Mouse (Mus musculus) small intestine, adult 2 months (tissue): ENCODE measurements around the gene Lrrc25. TPM values are rescaled to one million over a fixed set of nuclear protein-coding genes. Genes with fewer than 3 reads are reported as not detected.

Experiments
- H3K27ac ChIP-seq: fragments of 200-500 bp; 2 replicates; pipeline ENCODE4 v1.5.1; 2012; ENCODE audit warnings: low read depth, low read length, control low read depth, inconsistent platforms; ENCODE audit not compliant: insufficient read depth
- H3K27me3 ChIP-seq: fragments of 200-500 bp; 2 replicates; pipeline ENCODE4 v1.6.1; 2012; ENCODE audit warnings: mild to moderate bottlenecking, moderate library complexity, low read length, inconsistent platforms; ENCODE audit not compliant: control insufficient read depth, insufficient read depth
- H3K36me3 ChIP-seq: fragments of 200-500 bp; 2 replicates; pipeline ENCODE4 v1.6.1; 2012; ENCODE audit warnings: mild to moderate bottlenecking, low read length, control low read depth, inconsistent platforms; ENCODE audit not compliant: control insufficient read depth, insufficient read depth
- H3K4me1 ChIP-seq: fragments of 200-500 bp; 2 replicates; pipeline ENCODE4 v1.6.1; 2012; ENCODE audit warnings: low read length, inconsistent platforms, mixed read lengths; ENCODE audit not compliant: control insufficient read depth, insufficient read depth, insufficient read length
- H3K4me3 ChIP-seq: fragments of 200-500 bp; 2 replicates; pipeline ENCODE4 v1.5.1; 2012; ENCODE audit warnings: low read depth, mild to moderate bottlenecking, control low read depth, inconsistent platforms, low read length, moderate library complexity
- CTCF ChIP-seq: fragments of 200-500 bp; IDR thresholded peaks from 2 replicates; pipeline ENCODE4 v1.5.1; 2012; ENCODE audit warnings: low read depth, mild to moderate bottlenecking, control low read depth, inconsistent platforms, low read length, moderate library complexity, mixed read lengths; ENCODE audit not compliant: insufficient replicate concordance, insufficient read length; ENCODE audit errors: extremely low read depth
- POLR2A ChIP-seq: fragments of 200-500 bp; IDR thresholded peaks from 2 replicates; pipeline ENCODE4 v1.6.1; 2012; ENCODE audit warnings: low read depth, mild to moderate bottlenecking, control low read depth, inconsistent platforms, low read length, moderate library complexity
- WGBS: fragments of 180-500 bp; shearing (Covaris S2); methylation state at CpG from one replicate; pipeline ENCODE4 v1.1.7; 2018; 5-methylcytosine and 5-hydroxymethylcytosine counted together
- polyA plus RNA-seq: library from polyadenylated mRNA; depleted of rRNA; stranded (reverse); fragments of >200 nt; gene quantifications from 2 replicates; pipeline ENCODE4 v1.2.3, GENCODE M21; 2012

Lrrc25 gene
- polyA plus RNA-seq, 1 experiment, result 7.1 TPM

DNA sequence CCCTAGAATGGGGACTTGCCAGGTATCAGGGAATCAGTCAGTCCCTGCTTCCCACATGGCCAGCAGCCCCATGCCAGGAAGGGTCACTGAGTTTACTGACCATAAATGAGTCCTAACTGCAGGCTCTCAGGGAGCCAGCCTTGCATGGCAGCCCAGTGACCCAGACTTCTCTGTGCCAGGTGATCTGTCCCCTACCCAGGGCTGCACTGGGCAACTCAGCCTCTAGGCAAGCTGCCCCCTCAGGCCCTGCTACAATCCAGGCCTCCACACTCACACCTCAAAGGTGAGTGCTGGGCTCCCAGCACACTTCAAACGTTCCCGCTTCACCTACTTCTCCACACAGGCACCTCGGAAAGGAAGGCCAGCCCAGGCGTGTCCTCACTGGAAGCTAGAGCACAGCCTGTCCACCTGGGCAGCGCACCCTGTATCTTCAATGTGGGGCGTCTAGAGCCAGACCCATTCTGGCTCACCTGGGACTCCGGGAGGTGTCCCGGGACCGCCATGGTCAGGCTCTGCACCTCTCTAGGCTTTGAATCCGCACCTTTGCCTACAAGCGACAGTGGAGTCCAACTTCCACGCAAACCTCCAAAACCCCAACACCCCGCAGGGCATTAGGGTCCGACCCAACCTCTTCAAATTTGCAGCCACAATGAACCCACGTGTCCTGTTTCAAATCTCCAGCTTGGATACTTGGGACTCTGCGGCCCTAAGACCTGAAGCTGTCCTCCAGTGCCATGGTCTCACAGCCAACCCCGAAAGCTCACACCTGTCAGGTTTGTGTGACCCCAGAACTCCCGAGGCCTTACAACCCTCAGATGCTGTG lies 9.0 kb upstream of the Lrrc25 start:
- H3K4me1 ChIP-seq, result peaks cover 24% of the 10 kb centered on the region

DNA sequence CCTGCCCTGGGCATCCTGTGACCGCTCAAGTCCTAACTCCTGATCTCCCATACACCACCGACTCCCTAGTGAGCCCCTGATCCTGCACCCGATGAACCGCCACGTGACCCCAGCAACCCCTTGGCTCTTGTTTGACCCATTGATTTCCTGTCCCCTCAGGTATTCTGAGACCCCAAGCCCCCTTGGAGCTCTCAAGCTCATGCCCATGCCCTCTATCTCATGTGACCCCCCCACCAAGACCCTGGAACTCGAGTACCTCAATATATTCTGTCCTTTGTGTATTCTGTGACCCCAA lies 8.4 kb upstream of the Lrrc25 start:
- Histone ChIP-seq H3K27ac (0 out of 2 replicates have a peak overlapping the region, but pooled peaks have one; percentile 34), H3K4me1 (peaks cover 24% of the 10 kb centered on the region), H3K4me3 (peak overlapping the region; percentile 99), H3K27me3 (no peaks in the 10 kb centered on the region), H3K36me3 (no peaks in the 10 kb centered on the region)
- 25% methylated on average over 6 of the region's 6 CpGs for WGBS
- TF ChIP-seq CTCF (no peak), POLR2A (no peak)

More for the DNA sequence above, 9.0 kb upstream of the Lrrc25 start:
- H3K36me3 ChIP-seq, result 0 out of 2 replicates have a peak, but pooled peaks cover 2% of the 10 kb centered on the region
- WGBS, result 66% methylated on average over 18 of the region's 18 CpGs
- peak overlapping the region; percentile 99 for H3K4me3 ChIP-seq
- H3K27me3 ChIP-seq, result no peaks in the 10 kb centered on the region
- H3K27ac ChIP-seq, result no peak overlapping the region
- TF ChIP-seq POLR2A (no peak), CTCF (no peak)

DNA sequence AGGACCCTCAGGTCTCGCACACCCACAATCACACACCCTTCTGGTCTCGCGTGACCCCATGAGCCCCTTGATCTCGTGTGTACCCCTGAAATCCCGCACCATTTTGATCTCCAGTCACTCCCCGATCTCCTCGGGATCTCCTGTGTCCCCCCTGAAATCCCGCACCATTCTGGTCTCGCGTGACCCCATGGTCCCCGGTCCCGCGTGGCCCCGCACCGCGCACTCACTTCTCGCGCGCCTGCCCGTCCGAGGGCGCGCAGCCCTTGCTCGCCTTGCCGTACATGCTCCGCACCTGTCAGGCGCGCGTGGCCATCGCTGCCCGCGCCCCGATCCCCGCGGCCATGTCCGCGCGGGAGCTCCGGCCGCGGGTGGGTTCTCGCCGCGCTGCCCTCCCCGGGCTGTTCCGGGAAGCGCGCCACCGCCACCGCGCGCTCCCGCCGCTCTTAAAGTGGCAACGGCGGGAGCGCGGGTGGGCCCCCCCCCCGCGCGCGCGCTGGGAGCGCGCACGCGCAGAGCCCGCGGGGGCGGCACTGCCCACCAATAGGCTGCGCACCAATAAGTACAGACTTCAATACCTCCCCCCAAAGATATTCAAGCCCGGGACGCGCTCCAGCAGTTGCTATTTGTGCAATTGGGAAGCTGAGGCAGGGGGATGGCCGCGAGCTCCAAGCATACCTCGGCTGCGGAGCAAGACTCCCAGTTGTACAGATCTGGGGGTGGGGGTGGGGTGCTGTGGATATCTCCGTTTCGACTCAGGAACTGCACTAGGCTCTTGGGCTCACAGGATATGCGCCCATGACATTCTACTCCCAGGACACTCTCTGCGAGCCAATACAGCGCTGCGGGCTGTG lies 7.8 kb upstream of the Lrrc25 start:
- WGBS, result 1% methylated on average over 84 of the region's 84 CpGs
- Histone ChIP-seq H3K36me3 (no peaks in the 10 kb centered on the region), H3K4me1 (peaks cover 24% of the 10 kb centered on the region), H3K27ac (peak overlapping the region; percentile 51), H3K27me3 (no peaks in the 10 kb centered on the region), H3K4me3 (peak overlapping the region; percentile 99)
- no peak for TF ChIP-seq CTCF
- TF ChIP-seq POLR2A, result peak; percentile 48; the same call in 1 of the 2 replicates

DNA sequence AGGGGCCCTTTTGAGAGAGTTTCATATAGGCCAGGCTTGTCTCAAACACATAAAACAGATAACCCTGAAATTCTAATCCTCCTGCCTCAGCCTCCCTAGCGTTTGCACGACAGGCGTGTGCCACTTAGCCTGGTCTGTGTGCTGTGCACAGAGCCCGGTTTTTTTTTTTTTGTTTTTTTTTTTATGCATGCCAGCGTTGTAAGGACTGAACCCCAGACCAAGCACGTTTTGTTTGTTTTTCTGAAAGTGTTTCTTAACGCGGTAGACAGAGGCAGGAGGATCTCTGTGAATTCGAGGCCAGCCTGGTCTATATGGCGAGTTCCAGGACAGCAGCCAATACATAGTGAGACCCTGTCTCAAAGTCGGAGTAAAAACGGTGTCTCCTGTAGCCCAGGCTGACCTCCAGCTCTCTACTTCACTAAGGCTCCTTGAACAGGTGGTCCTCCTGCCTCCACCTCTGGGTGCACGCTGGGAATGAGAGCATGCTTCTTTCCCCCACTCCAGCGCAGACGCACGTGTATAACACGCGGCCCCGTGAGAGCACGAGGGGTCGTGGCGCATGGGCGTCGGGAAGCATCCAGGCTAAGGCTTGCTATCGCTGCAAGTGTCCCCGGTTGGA lies 7.1 kb upstream of the Lrrc25 start, which contains the start of gene Ssbp4:
TSS of gene Ssbp4 (minus strand) at position 124 of the 619 bp plus-strand sequence.
- peak within 1 kb of the TSS; percentile 99 for H3K4me3 ChIP-seq
- H3K4me1 ChIP-seq, result peaks cover 24% of the 10 kb centered on the region
- no peaks in the 10 kb centered on the region for H3K27me3 ChIP-seq
- H3K27ac ChIP-seq, result peak within 1 kb of the TSS; percentile 98
- no peaks in the 10 kb centered on the region for H3K36me3 ChIP-seq
- TF ChIP-seq CTCF (no peak), POLR2A (no peak)
- WGBS, result 3% methylated on average over 26 of the region's 26 CpGs

DNA sequence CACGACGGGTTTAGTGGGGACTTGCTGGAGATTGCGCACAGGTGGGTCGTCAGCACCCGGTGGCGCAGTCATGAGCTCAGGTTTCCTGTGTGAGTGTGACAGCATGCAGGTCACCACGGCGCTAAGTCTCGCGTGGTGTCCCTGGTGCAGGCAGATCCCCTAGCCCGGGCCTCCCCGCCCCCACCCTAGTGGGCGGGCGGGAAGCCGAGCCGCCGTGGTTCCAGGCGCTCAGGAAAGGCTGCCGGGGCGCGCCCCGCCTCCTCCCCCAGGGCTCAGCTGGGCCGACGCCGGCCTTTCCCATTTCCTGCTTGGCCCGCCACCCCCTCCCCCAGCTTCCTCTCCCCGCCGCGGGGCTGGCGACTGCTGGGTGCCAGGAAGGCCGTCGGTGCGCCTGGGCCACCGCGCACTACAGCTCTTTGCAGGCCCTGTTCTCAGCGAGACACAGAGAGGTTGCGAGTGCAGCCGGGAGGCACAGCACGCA lies 6.5 kb upstream of the Lrrc25 start:
- under 1% methylated on average over 36 of the region's 39 CpGs for WGBS
- H3K36me3 ChIP-seq, result no peaks in the 10 kb centered on the region
- H3K4me1 ChIP-seq, result peaks cover 24% of the 10 kb centered on the region
- H3K27me3 ChIP-seq, result no peaks in the 10 kb centered on the region
- H3K27ac ChIP-seq, result peak overlapping the region; percentile 98
- TF ChIP-seq CTCF (no peak), POLR2A (peak; percentile 14; the same call in 1 of the 2 replicates)
- H3K4me3 ChIP-seq, result peak overlapping the region; percentile 71

DNA sequence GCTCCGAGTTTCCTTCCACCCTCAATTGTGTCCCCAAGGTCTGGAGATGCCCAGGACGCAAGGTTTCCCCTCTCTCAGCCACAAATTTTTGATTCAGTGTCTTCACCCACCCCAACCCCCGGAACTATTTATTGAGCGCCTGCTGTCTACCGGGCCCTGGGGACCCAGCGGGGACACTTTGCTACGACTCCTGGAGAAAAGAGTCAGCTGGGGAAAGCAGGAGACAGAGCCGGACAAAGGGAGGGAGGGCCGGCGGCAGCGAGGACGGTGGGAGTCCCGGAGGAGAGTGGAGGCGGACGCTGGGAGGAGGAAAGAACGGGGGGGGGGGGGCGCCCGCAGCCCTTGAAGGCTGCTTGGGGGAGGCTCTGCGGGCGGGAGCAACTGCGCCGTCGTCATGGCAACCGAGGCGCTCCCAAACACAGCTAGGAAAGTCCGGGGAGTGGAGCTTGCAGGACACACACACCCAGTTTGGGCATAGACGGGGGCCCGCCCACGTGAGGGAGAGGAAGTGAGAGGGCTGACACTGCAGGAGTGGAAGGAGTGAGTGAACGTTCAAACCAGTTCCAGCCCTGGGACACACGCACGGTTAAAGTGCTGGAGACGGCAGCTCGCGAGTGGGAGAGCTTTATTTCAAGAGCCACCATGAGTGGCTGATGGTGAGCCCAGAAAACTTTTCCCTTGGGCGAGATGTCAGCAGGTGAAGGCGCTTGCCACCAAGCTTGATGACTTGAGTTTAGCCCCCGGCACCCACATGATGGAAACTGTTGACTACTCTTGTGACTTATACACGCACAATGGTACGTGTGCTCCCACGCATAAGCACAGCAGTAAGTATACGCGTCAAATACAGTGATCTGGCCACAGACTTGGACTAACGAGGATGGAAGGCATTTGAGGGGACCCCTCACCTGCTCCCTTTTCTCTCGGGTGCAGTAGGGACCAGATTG lies 5.8 kb upstream of the Lrrc25 start:
- H3K4me3 ChIP-seq, result peak overlapping the region; percentile 71
- peak overlapping the region; percentile 98 for H3K27ac ChIP-seq
- H3K4me1 ChIP-seq, result peaks cover 24% of the 10 kb centered on the region
- no peaks in the 10 kb centered on the region for H3K27me3 ChIP-seq
- TF ChIP-seq CTCF (no peak), POLR2A (peak; percentile 44; the same call in 1 of the 2 replicates)
- no peaks in the 10 kb centered on the region for H3K36me3 ChIP-seq
- WGBS, result under 1% methylated on average over 45 of the region's 45 CpGs
